ENCODE assay signal across 8 mouse cellular contexts in genomic region chr1:73963626-73964025, GRCm38 (mm10).
DNase-seq lines count a peak whose midpoint lies in the region; ATAC-seq and TF ChIP-seq lines count a peak whose summit lies in the region.

No protein-coding gene starts in this region.

- no peaks in the 10 kb centered on the region for H3K27me3 ChIP-seq in forebrain, embryonic 14.5 days (replicated peaks; ENCODE audit: control insufficient read depth, insufficient read depth, low read length)
- no peaks in the 10 kb centered on the region for H3K27me3 ChIP-seq in myocyte (ENCODE audit: control insufficient read depth, insufficient read depth, insufficient read length)

- H3K9ac ChIP-seq in forebrain, embryonic 14.5 days (ENCODE audit: low read length) = no peak overlapping the region

- H3K27ac ChIP-seq in forebrain, embryonic 14.5 days (ENCODE audit: low read depth, low read length) = no peak overlapping the region

- H3K9me3 ChIP-seq in forebrain, embryonic 14.5 days (replicated peaks; ENCODE audit: control insufficient read depth, low read length) = no peaks in the 10 kb centered on the region

- no peak for TF ChIP-seq CTCF in lung, adult 2 months (IDR thresholded peaks at IDR 0.05; ENCODE audit: insufficient read depth, low read length)

- no peaks in the 10 kb centered on the region for H3K36me3 ChIP-seq in forebrain, embryonic 14.5 days (ENCODE audit: control insufficient read depth, insufficient read depth, low read length)
- peaks cover 7% of the 10 kb centered on the region for H3K36me3 ChIP-seq in myocyte (ENCODE audit: control insufficient read depth, insufficient read depth)

- 31% methylated on average over 8 of the region's 8 CpGs for WGBS in lung, adult 2 months
- WGBS in forebrain, embryonic 14.5 days = 39% methylated on average over 8 of the region's 8 CpGs

- peak; percentile 47 to 65 for DNase-seq in lung, adult 18-20 months
- no peak for DNase-seq in lung, adult 2 months
- DNase-seq in forebrain, embryonic 14.5 days (ENCODE audit: low spot score) = peak; percentile 54
- DNase-seq in heart, postnatal 36 days = peak; percentile 74 to 80
- peak; percentile 77 to 85 for DNase-seq in kidney, postnatal 4 days
- no peak for DNase-seq in left cerebral cortex, adult 18-20 months (ENCODE audit: low spot score in 2 of 2)

- H3K4me3 ChIP-seq in lung, adult 2 months (replicated peaks; ENCODE audit: extremely low read depth, low read depth, low read length) = no peak overlapping the region
- no peak overlapping the region for H3K4me3 ChIP-seq in forebrain, embryonic 14.5 days (ENCODE audit: low read depth, low read length)
- H3K4me3 ChIP-seq in myocyte = peak overlapping the region; percentile 43

- H3K4me1 ChIP-seq in lung, adult 2 months (ENCODE audit: control insufficient read depth, insufficient read depth, low read length) = peaks cover 45% of the 10 kb centered on the region
- peaks cover 2% of the 10 kb centered on the region; the same call in 1 of the 2 replicates for H3K4me1 ChIP-seq in forebrain, embryonic 14.5 days (ENCODE audit: control insufficient read depth, insufficient read depth, low read length)

- ATAC-seq in forebrain, embryonic 14.5 days = no peak
- no peak for ATAC-seq in monocyte, adult 5-6 weeks (replicated peaks; ENCODE audit: insufficient number of reproducible peaks, low FRiP score, low TSS enrichment, poor library complexity, severe bottlenecking)

- peak overlapping the region; percentile 14 for H3ac ChIP-seq in myocyte (ENCODE audit: control insufficient read depth, insufficient read length)

- no peak for TF ChIP-seq POLR2A in lung, adult 2 months (IDR thresholded peaks at IDR 0.05; ENCODE audit: borderline replicate concordance, extremely low read depth, low read depth, low read length)
- TF ChIP-seq POLR2A in myocyte (IDR thresholded peaks at IDR 0.05; ENCODE audit: insufficient read length, low read depth) = peak; percentile 49

- peaks cover 50% of the 10 kb centered on the region for H3K79me2 ChIP-seq in myocyte (ENCODE audit: control insufficient read depth, insufficient read depth)

- H3K4me2 ChIP-seq in forebrain, embryonic 14.5 days (ENCODE audit: low read length) = no peak overlapping the region
- peak overlapping the region; percentile 75 for H3K4me2 ChIP-seq in myocyte (ENCODE audit: low read depth)

- intact Hi-C loops in heart, postnatal 36 days (cut with DNase I) = no loop called here

TF ChIP-seq in myocyte, 11 proteins besides CTCF, POLR2A, EP300 and RAD21:
- TF ChIP-seq POLR2AphosphoS2 (IDR thresholded peaks at IDR 0.05; ENCODE audit: insufficient read length, low read depth) = no peak
- TF ChIP-seq TCF3 (IDR thresholded peaks at IDR 0.05; ENCODE audit: insufficient read length, low read depth) = no peak
- peak in 1 of 3 experiments; percentile 58 for TF ChIP-seq MYOG (IDR thresholded peaks at IDR 0.05; ENCODE audit: control insufficient read depth in 1 of 3, insufficient read depth in 1 of 3, insufficient read length in 2 of 3, low read depth in 2 of 3)
- no peak for TF ChIP-seq MAX (IDR thresholded peaks at IDR 0.05; ENCODE audit: low read depth)
- TF ChIP-seq MYOD1 (IDR thresholded peaks at IDR 0.05; ENCODE audit: control insufficient read depth in 1 of 3, insufficient read length in 2 of 3, low read depth in 2 of 3) = peak in 1 of 3 experiments; percentile 3
- peak; percentile 89 for TF ChIP-seq CEBPB (IDR thresholded peaks at IDR 0.05; ENCODE audit: insufficient read depth, poor library complexity, severe bottlenecking)

Comparison
In these comparisons a context has a peak if more than half of its experiments do, and no peak if none do; other contexts are left out.
1. DNase-seq: peak in lung, adult 18-20 months (2 of 2), forebrain, embryonic 14.5 days (single experiment), heart, postnatal 36 days (2 of 2) and kidney, postnatal 4 days (2 of 2); none in lung, adult 2 months (single experiment) and left cerebral cortex, adult 18-20 months (0 of 2).